Mouse (Mus musculus) lung, postnatal 36 days (tissue): ENCODE data around the gene Gpsm3.

Source experiments
- DNase-seq: peaks from one replicate; pipeline ENCODE4 v3.0.0; 2022; ENCODE audit warnings: mixed read lengths

Gpsm3 gene

DNA sequence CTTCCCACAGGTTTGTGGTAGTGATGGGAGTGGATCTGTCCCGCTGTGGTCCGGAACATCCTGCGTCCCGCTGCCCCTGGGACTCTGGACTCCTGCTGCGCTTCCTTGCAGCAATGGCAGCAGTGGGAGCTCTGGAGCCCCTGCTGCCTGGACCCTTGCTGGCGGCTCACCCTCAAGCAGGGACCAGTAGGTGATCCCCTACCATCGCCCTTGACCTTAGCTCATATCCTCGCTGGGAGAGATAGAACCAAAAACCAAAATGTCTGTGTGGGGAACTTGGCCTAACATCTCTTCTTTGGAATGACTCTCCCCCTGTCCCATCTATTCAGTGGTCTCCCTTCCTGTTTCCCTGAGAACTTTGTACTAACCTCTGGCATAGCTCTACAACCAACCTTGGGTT, 5.8 kb upstream of the Gpsm3 start:
- DNase-seq: no peak

DNA sequence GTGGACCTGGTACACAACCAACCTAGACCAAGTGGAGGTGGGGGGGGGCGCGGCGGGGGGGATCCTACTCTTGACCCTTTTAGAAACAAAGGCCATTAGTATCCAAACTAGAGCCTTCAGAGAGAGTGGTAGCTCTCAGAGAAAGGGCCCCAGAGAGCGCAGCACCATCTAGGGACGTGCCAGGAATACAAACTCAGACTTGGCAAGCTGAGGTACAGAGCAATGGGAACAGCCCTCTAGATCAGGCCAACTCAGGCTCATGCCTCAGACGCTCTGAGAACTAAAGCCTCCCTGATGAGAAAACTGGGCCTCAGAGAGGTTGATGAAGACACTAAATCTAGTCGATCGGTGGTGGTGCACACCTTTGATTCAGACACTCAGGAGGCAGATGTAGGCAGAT, 4.5 kb upstream of the Gpsm3 start:
- no peak for DNase-seq

DNA sequence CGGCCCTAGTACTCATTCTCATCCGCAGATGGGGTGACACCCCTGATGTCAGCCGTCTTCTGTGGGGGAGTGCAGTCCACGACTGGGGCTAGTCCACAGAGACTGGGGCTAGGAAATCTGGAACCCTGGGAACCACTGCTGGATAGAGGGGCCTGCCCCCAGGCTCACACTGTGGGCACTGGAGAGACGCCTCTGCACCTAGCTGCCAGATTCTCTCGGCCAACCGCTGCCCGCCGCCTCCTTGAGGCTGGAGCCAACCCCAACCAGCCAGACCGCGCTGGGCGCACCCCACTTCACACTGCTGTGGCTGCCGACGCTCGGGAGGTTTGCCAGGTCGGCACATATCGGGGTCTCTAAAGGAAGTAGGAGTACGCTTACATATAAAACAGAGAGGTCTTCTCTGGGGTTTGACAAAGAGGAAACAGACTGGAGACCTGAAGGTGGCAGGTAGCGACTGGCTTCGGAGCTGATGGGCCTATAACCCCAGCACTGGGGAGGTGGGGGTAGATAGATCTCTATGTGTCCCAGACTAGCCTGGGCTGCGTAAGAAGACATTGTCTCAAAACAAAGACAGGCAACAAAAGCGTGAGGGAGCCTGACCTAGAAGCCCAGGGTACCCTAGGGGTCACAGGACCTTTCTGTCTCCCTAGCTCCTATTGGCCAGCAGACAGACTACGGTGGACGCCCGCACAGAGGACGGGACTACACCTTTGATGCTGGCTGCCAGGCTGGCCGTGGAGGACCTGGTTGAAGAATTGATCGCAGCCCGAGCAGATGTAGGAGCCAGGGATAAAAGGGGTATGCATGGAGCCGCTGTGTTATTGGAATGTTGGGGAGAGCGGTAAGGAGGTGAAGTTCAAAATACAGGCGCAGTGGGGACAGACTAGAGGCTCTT, 3.5 kb upstream of the Gpsm3 start:
- DNase-seq: no peak

- peak; percentile 92 for DNase-seq
These were observed 2.7 kb upstream of the Gpsm3 start for GRCm38 (mm10) chr17:34586796-34587422.

GRCm38 (mm10) chr17:34587423-34587811, 2.2 kb upstream of the Gpsm3 start:
- DNase-seq: peak; percentile 98

- DNase-seq: no peak
These were observed 1.8 kb upstream of the Gpsm3 start for GRCm38 (mm10) chr17:34587814-34588213.

GRCm38 (mm10) chr17:34588767-34589166, 839 bp upstream of the Gpsm3 start:
- no peak for DNase-seq

GRCm38 (mm10) chr17:34589206-34589605, 400 bp upstream of the Gpsm3 start:
- no peak for DNase-seq

- DNase-seq: no peak
These were observed 765 bp downstream of the Gpsm3 start for GRCm38 (mm10) chr17:34590154-34590987.

- peak; percentile 43 for DNase-seq
These were observed 1.7 kb downstream of the Gpsm3 start, which contains the start of gene Pbx2 for GRCm38 (mm10) chr17:34591029-34591993. Gene Pbx2, plus strand, starts transcription at chr17:34591266.

DNA sequence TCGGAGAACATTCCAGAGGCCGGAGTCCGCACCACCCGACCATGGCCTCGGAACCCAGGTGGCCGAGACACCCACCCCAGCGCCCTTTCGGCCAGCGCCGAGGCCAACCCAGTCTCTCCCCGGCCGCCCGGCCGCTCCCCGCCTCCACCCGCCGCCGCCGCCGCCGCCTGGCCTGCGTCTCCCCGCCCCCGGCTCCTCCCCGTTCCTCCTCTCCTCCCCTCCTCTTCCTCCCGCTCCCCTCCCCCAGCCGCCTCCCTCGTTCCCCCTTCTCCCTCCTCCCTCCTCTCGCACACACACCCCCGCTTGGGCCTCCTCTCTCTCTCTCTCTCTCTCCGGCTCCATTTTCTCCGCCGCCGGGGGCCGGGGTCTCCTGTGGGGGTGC, 2.4 kb downstream of the Gpsm3 start:
- DNase-seq: peak; percentile 93

- peak; percentile 58 for DNase-seq
These were observed 3.3 kb downstream of the Gpsm3 start for GRCm38 (mm10) chr17:34592581-34593549.

DNA sequence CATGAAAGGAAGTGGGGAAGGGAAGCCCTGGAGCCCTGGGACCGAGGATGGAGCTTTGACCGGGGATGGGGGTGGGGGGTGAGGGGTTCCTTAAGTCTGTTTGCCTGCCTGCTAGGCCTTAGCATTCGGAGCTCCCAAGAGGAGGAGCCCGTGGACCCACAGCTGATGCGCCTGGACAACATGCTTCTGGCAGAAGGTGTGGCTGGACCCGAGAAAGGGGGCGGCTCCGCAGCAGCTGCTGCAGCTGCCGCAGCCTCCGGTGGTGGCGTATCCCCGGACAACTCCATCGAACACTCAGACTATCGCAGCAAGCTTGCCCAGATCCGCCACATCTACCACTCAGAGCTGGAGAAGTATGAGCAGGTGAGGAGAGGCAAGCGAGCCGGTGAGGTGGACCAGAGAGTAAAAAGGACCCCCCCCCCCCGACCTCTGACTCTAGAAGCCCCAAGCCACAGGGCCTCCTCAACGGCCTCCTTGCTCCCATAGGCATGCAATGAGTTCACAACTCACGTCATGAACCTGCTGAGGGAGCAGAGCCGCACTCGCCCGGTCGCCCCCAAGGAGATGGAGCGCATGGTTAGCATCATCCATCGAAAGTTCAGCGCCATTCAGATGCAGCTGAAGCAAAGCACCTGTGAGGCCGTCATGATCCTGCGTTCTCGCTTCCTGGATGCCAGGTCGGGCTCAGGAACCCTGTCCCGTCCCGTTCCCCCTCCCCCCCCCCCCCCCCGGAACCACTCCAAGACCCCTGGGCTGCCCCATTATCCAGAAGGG, 4.3 kb downstream of the Gpsm3 start:
- DNase-seq: peak; percentile 37

DNA sequence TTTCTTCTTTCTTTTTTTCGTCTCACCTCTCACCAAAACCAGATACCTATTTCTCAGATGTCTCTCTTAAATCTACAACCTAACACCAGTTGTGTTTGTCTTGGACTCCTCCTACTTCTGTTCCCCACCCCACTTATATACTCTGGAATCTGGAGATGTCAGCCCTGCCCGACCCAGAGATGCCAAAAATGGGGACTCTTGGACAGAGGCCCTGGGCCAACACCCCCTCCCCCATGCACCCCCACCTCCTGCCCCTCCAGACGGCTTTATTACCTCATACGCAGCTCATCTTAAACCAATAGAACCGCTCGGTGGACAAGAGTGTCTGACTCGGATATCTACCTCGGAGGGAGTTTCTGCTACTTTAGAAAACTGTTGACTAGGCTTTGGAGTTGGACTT, 6.5 kb downstream of the Gpsm3 start:
- DNase-seq: peak; percentile 38

DNA sequence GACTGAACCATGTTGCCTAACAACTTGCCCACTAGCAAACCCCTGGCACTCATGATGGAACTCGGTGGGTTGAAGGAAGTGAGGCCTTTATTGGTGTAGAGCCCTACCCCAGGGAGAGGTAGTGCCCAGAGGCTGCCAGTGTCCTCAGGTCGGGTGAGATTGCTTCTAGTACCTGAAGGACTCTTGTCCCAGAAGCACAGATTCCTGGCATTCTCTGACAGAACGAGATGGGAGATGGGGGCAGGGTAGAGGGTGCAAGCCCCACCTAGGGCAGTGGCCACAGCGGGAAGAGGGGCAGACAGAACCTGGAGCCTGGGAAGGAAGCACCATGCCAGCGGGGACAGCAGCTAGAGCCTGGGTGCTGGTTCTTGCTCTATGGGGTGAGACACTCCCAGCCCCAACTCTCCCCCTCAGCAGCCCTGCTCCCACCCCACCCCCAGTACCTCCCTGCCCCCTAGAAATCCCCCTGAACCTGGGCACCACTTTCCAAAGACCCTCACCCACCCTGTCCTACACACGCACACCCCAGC, 8.0 kb downstream of the Gpsm3 start, which contains the start of gene Ager:
TSS of gene Ager (plus strand) at position 297 of the 530 bp plus-strand sequence.
- DNase-seq: peak; percentile 78

- DNase-seq: no peak
These were observed 10.3 kb downstream of the Gpsm3 start for GRCm38 (mm10) chr17:34599891-34600290.

DNA sequence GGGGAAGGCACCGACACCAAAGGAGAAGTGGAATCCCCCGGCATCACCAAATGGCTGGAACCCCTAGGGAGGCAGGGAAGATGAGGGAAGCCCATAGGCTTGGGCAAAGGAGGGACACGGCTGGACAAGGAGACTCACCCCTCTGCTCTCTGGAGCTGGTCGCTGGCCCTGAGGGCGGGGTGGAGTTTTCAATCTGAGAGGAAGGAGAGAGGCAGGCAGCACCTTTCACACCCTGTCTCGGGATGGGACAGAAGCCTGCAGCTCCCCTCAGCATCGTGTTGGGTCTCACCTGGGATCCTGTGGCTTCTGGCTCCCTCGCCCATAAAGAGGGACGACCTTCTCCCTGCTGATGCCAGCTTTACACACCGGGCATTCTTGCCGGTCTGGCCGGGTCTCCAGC, 12.2 kb downstream of the Gpsm3 start:
- no peak for DNase-seq

GRCm38 (mm10) chr17:34603375-34604060, 13.9 kb downstream of the Gpsm3 start, which contains the start of gene Rnf5:
Gene Rnf5, minus strand, starts transcription at chr17:34603690.
- DNase-seq: peak; percentile 100

DNA sequence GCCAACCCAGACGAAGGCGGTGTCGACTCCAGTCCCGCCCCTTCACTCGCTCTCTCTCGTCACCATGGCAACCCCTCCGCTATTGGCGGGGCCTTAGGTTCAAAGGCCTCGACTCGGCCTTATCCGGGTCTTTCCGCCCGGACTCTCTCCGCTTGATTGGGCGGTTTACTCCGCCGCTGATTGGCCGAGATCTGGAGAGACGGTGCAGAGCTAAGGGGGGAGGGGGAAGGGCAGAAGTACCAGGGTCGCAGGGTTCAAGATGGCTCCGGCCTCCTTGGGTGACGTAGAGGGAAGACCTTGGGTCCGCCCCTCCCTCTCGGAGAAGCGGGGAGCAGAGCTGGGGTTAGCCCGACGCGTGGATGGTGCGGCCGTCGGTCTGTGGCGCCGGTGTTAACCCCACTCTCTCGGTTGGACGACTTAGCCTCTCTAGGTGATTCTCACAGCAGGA, 14.5 kb downstream of the Gpsm3 start, which contains the start of gene Agpat1:
TSS of gene Agpat1 (plus strand) at position 202 of the 448 bp plus-strand sequence.
- DNase-seq: peak; percentile 99
